Mouse (Mus musculus): ENCODE measurements around the gene Hdgfl2. TPM values are rescaled to one million over a fixed set of nuclear protein-coding genes. Genes with fewer than 3 reads are reported as not detected.

Hdgfl2 gene
- polyA plus RNA-seq, 1 experiment from 2014 or later, result 145 TPM

Other genes with a start within 250 kb of the Hdgfl2 start
- 11.2 and 11.7 TPM in 2 replicates for gene Zfp119a, start 200.7 kb upstream of the Hdgfl2 start, polyA plus RNA-seq (2015; fragmentation: Nextera tagmentation; extraction: Ambion mirVana)
- 14.4 and 15.4 TPM in 2 replicates for gene Zfp959, start 187.5 kb upstream of the Hdgfl2 start, polyA plus RNA-seq (2015; fragmentation: Nextera tagmentation; extraction: Ambion mirVana)
- 7.5 and 8.3 TPM in 2 replicates for gene Zfp119b, start 130.1 kb upstream of the Hdgfl2 start, polyA plus RNA-seq (2015; fragmentation: Nextera tagmentation; extraction: Ambion mirVana)
- gene Ebi3, start 127.0 kb upstream of the Hdgfl2 start, polyA plus RNA-seq (2015; fragmentation: Nextera tagmentation; extraction: Ambion mirVana), result 5.9 and 6.4 TPM in 2 replicates
- gene Yju2, start 120.5 kb upstream of the Hdgfl2 start, polyA plus RNA-seq (2015; fragmentation: Nextera tagmentation; extraction: Ambion mirVana), result 22.7 and 22.9 TPM in 2 replicates
- 174 and 179 TPM in 2 replicates for gene Shd, start 109.2 kb upstream of the Hdgfl2 start, polyA plus RNA-seq (2015; fragmentation: Nextera tagmentation; extraction: Ambion mirVana)
- 193 and 215 TPM in 2 replicates for gene Fsd1, start 93.1 kb upstream of the Hdgfl2 start, polyA plus RNA-seq (2015; fragmentation: Nextera tagmentation; extraction: Ambion mirVana)
- 6.2 and 6.5 TPM in 2 replicates for gene Stap2, start 74.0 kb upstream of the Hdgfl2 start, polyA plus RNA-seq (2015; fragmentation: Nextera tagmentation; extraction: Ambion mirVana)
- gene Mpnd, start 73.9 kb upstream of the Hdgfl2 start, polyA plus RNA-seq (2015; fragmentation: Nextera tagmentation; extraction: Ambion mirVana), result 145 and 149 TPM in 2 replicates
- 108 and 111 TPM in 2 replicates for gene Sh3gl1, start 43.0 kb upstream of the Hdgfl2 start, polyA plus RNA-seq (2015; fragmentation: Nextera tagmentation; extraction: Ambion mirVana)
- 7.6 and 7.8 TPM in 2 replicates for gene Chaf1a, start 39.2 kb upstream of the Hdgfl2 start, polyA plus RNA-seq (2015; fragmentation: Nextera tagmentation; extraction: Ambion mirVana)
- 76.1 and 77.1 TPM in 2 replicates for gene Ubxn6, start 4.6 kb upstream of the Hdgfl2 start, polyA plus RNA-seq (2015; fragmentation: Nextera tagmentation; extraction: Ambion mirVana)
- 0.08 and 0.21 TPM in 2 replicates for gene Plin4, start 30.2 kb downstream of the Hdgfl2 start, polyA plus RNA-seq (2015; fragmentation: Nextera tagmentation; extraction: Ambion mirVana)
- 1.7 and 2.5 TPM in 2 replicates for gene Plin5, start 38.0 kb downstream of the Hdgfl2 start, polyA plus RNA-seq (2015; fragmentation: Nextera tagmentation; extraction: Ambion mirVana)
- gene Lrg1, start 42.4 kb downstream of the Hdgfl2 start, polyA plus RNA-seq (2015; fragmentation: Nextera tagmentation; extraction: Ambion mirVana), result 0.33 and 0.62 TPM in 2 replicates
- gene Sema6b, start 60.7 kb downstream of the Hdgfl2 start, polyA plus RNA-seq (2015; fragmentation: Nextera tagmentation; extraction: Ambion mirVana), result 17.4 and 19.2 TPM in 2 replicates
- gene Tnfaip8l1, start 82.8 kb downstream of the Hdgfl2 start, polyA plus RNA-seq (2015; fragmentation: Nextera tagmentation; extraction: Ambion mirVana), result 9.5 and 10.7 TPM in 2 replicates
- 76.2 and 78.6 TPM in 2 replicates for gene Mydgf, start 104.3 kb downstream of the Hdgfl2 start, polyA plus RNA-seq (2015; fragmentation: Nextera tagmentation; extraction: Ambion mirVana)
- gene Dpp9, start 139.3 kb downstream of the Hdgfl2 start, polyA plus RNA-seq (2015; fragmentation: Nextera tagmentation; extraction: Ambion mirVana), result 25.6 and 28.8 TPM in 2 replicates
- 18.2 and 18.8 TPM in 2 replicates for gene Fem1a, start 177.2 kb downstream of the Hdgfl2 start, polyA plus RNA-seq (2015; fragmentation: Nextera tagmentation; extraction: Ambion mirVana)
- gene Ticam1, start 197.2 kb downstream of the Hdgfl2 start, polyA plus RNA-seq (2015; fragmentation: Nextera tagmentation; extraction: Ambion mirVana), result 1.3 and 1.8 TPM in 2 replicates
- 16.6 and 17.5 TPM in 2 replicates for gene Plin3, start 213.2 kb downstream of the Hdgfl2 start, polyA plus RNA-seq (2015; fragmentation: Nextera tagmentation; extraction: Ambion mirVana)
- gene Arrdc5, start 220.7 kb downstream of the Hdgfl2 start, polyA plus RNA-seq (2015; fragmentation: Nextera tagmentation; extraction: Ambion mirVana), result not detected in 2 replicates
- 29.7 and 31.9 TPM in 2 replicates for gene Uhrf1, start 223.7 kb downstream of the Hdgfl2 start, polyA plus RNA-seq (2015; fragmentation: Nextera tagmentation; extraction: Ambion mirVana)
- gene Kdm4b, start 246.4 kb downstream of the Hdgfl2 start, polyA plus RNA-seq (2015; fragmentation: Nextera tagmentation; extraction: Ambion mirVana), result 71.5 and 73.7 TPM in 2 replicates

All from hindbrain, embryonic 15.5 days (tissue).